Comparison of ENCODE assay signal across 13 mouse cellular contexts in genomic region chr6:14018928-14019327, GRCm38 (mm10).
DNase-seq lines count a peak whose midpoint lies in the region; ATAC-seq and TF ChIP-seq lines count a peak whose summit lies in the region.
"Had no signal": no experiment of that assay in that cellular context is flagged by ENCODE, and none has a peak within 500 bp of the region (broad histone marks: within the 10 kb centered on the region; RNA-seq: fewer than 3 reads in every experiment).

No protein-coding gene starts in this region.

- no peak for TF ChIP-seq EP300 in liver, postnatal 0 days (IDR thresholded peaks at IDR 0.05; ENCODE audit: low read depth)

- no peak overlapping the region for H3K4me2 ChIP-seq in forebrain, embryonic 11.5 days (ENCODE audit: low read depth, low read length, severe bottlenecking)
- H3K4me2 ChIP-seq in forebrain, embryonic 13.5 days, result no peak overlapping the region
- no peak overlapping the region for H3K4me2 ChIP-seq in hindbrain, postnatal 0 days (ENCODE audit: low read depth, low read length)
- no peak overlapping the region for H3K4me2 ChIP-seq in neural tube, embryonic 14.5 days (ENCODE audit: low read depth, low read length)
- no peak overlapping the region for H3K4me2 ChIP-seq in liver, postnatal 0 days (ENCODE audit: low read depth, low read length)
- H3K4me2 ChIP-seq: heart, embryonic 13.5 days; liver, embryonic 12.5 days had no signal

- no peaks in the 10 kb centered on the region for H3K27me3 ChIP-seq in forebrain, embryonic 11.5 days (ENCODE audit: control insufficient read depth, insufficient read depth, low read length)
- no peaks in the 10 kb centered on the region for H3K27me3 ChIP-seq in forebrain, embryonic 10.5 days (ENCODE audit: poor library complexity, severe bottlenecking)
- H3K27me3 ChIP-seq in forebrain, embryonic 13.5 days, result no peaks in the 10 kb centered on the region
- H3K27me3 ChIP-seq in hindbrain, postnatal 0 days (ENCODE audit: insufficient read depth, low read length), result no peaks in the 10 kb centered on the region
- H3K27me3 ChIP-seq in neural tube, embryonic 14.5 days (ENCODE audit: control insufficient read depth, insufficient read depth, low read length), result no peaks in the 10 kb centered on the region
- H3K27me3 ChIP-seq in liver, postnatal 0 days (ENCODE audit: insufficient read depth, low read length), result no peaks in the 10 kb centered on the region
- H3K27me3 ChIP-seq: heart, embryonic 13.5 days; liver, embryonic 12.5 days had no signal

- H3K36me3 ChIP-seq in forebrain, embryonic 11.5 days (ENCODE audit: control insufficient read depth, insufficient read depth, low read length), result no peaks in the 10 kb centered on the region
- no peaks in the 10 kb centered on the region for H3K36me3 ChIP-seq in forebrain, embryonic 10.5 days (replicated peaks)
- no peaks in the 10 kb centered on the region for H3K36me3 ChIP-seq in forebrain, embryonic 13.5 days (ENCODE audit: poor library complexity, severe bottlenecking)
- no peaks in the 10 kb centered on the region for H3K36me3 ChIP-seq in hindbrain, postnatal 0 days (ENCODE audit: insufficient read depth, low read length)
- H3K36me3 ChIP-seq in neural tube, embryonic 14.5 days (ENCODE audit: control insufficient read depth, insufficient read depth, low read length), result no peaks in the 10 kb centered on the region
- H3K36me3 ChIP-seq in liver, postnatal 0 days (replicated peaks; ENCODE audit: insufficient read depth, low read length), result no peaks in the 10 kb centered on the region
- H3K36me3 ChIP-seq: heart, embryonic 13.5 days; liver, embryonic 12.5 days had no signal

- no peak for TF ChIP-seq CTCF in hindbrain, postnatal 0 days (IDR thresholded peaks at IDR 0.05; ENCODE audit: low read depth)
- no peak for TF ChIP-seq CTCF in lung, adult 2 months (IDR thresholded peaks at IDR 0.05; ENCODE audit: insufficient read depth, low read length)
- TF ChIP-seq CTCF in liver, postnatal 0 days (IDR thresholded peaks at IDR 0.05; ENCODE audit: low read depth), result no peak

- H3K9ac ChIP-seq in forebrain, embryonic 11.5 days (ENCODE audit: low read length), result no peak overlapping the region
- no peak overlapping the region for H3K9ac ChIP-seq in forebrain, embryonic 13.5 days
- H3K9ac ChIP-seq in hindbrain, postnatal 0 days (replicated peaks; ENCODE audit: low read length), result no peak overlapping the region
- H3K9ac ChIP-seq in neural tube, embryonic 14.5 days (replicated peaks; ENCODE audit: low read depth, low read length), result no peak overlapping the region
- H3K9ac ChIP-seq in liver, postnatal 0 days (replicated peaks), result no peak overlapping the region
- H3K9ac ChIP-seq: heart, embryonic 13.5 days; liver, embryonic 12.5 days had no signal

- H3K9me3 ChIP-seq in forebrain, embryonic 11.5 days (ENCODE audit: control insufficient read depth, low read length), result no peaks in the 10 kb centered on the region
- no peaks in the 10 kb centered on the region for H3K9me3 ChIP-seq in forebrain, embryonic 10.5 days
- no peaks in the 10 kb centered on the region for H3K9me3 ChIP-seq in forebrain, embryonic 13.5 days (replicated peaks)
- no peaks in the 10 kb centered on the region for H3K9me3 ChIP-seq in hindbrain, postnatal 0 days (ENCODE audit: low read length)
- H3K9me3 ChIP-seq in neural tube, embryonic 14.5 days (ENCODE audit: control insufficient read depth, low read length), result no peaks in the 10 kb centered on the region
- H3K9me3 ChIP-seq in liver, postnatal 0 days (ENCODE audit: low read length), result no peaks in the 10 kb centered on the region
- H3K9me3 ChIP-seq: heart, embryonic 13.5 days; liver, embryonic 12.5 days had no signal

- no peaks in the 10 kb centered on the region for H3K4me1 ChIP-seq in forebrain, embryonic 11.5 days (replicated peaks; ENCODE audit: control insufficient read depth, insufficient read depth, low read length)
- no peaks in the 10 kb centered on the region for H3K4me1 ChIP-seq in forebrain, embryonic 10.5 days
- H3K4me1 ChIP-seq in forebrain, embryonic 13.5 days, result no peaks in the 10 kb centered on the region
- no peaks in the 10 kb centered on the region for H3K4me1 ChIP-seq in hindbrain, postnatal 0 days (ENCODE audit: insufficient read depth, low read length)
- H3K4me1 ChIP-seq in neural tube, embryonic 14.5 days (ENCODE audit: control insufficient read depth, insufficient read depth, low read length), result no peaks in the 10 kb centered on the region
- H3K4me1 ChIP-seq in lung, adult 2 months (ENCODE audit: control insufficient read depth, insufficient read depth, low read length), result no peaks in the 10 kb centered on the region
- H3K4me1 ChIP-seq in liver, postnatal 0 days (ENCODE audit: insufficient read depth), result no peaks in the 10 kb centered on the region
- H3K4me1 ChIP-seq: heart, embryonic 13.5 days; liver, embryonic 12.5 days had no signal

- H3K4me3 ChIP-seq in forebrain, embryonic 11.5 days (ENCODE audit: low read depth, low read length), result no peak overlapping the region
- H3K4me3 ChIP-seq in forebrain, embryonic 10.5 days, result no peak overlapping the region
- no peak overlapping the region for H3K4me3 ChIP-seq in forebrain, embryonic 13.5 days
- H3K4me3 ChIP-seq in hindbrain, postnatal 0 days (ENCODE audit: low read length), result no peak overlapping the region
- no peak overlapping the region for H3K4me3 ChIP-seq in neural tube, embryonic 14.5 days (ENCODE audit: low read depth, low read length)
- no peak overlapping the region for H3K4me3 ChIP-seq in lung, adult 2 months (replicated peaks; ENCODE audit: extremely low read depth, low read depth, low read length)
- H3K4me3 ChIP-seq in liver, postnatal 0 days (ENCODE audit: low read depth, low read length), result no peak overlapping the region
- H3K4me3 ChIP-seq: heart, embryonic 13.5 days; liver, embryonic 12.5 days had no signal

- 85% methylated on average over 2 of the region's 2 CpGs for WGBS in forebrain, embryonic 11.5 days
- 87% methylated on average over 2 of the region's 2 CpGs for WGBS in forebrain, embryonic 10.5 days
- 64% methylated on average over 2 of the region's 2 CpGs for WGBS in forebrain, embryonic 13.5 days
- 43% methylated on average over 2 of the region's 2 CpGs for WGBS in hindbrain, postnatal 0 days
- WGBS in neural tube, embryonic 14.5 days, result 47% methylated on average over 2 of the region's 2 CpGs
- 64% methylated on average over 2 of the region's 2 CpGs for WGBS in lung, adult 2 months
- 60% methylated on average over 2 of the region's 2 CpGs for WGBS in liver, postnatal 0 days (ENCODE audit: insufficient replicate concordance)

- peak; percentile 78 for ATAC-seq in forebrain, embryonic 11.5 days (replicated peaks; ENCODE audit: low FRiP score)
- ATAC-seq in forebrain, embryonic 13.5 days, result peak; percentile 95
- ATAC-seq in hindbrain, postnatal 0 days, result peak; percentile 81
- ATAC-seq in neural tube, embryonic 14.5 days (ENCODE audit: low read depth), result peak; percentile 98
- ATAC-seq in liver, postnatal 0 days, result no peak
- ATAC-seq: liver, embryonic 12.5 days had no signal

- no peak for DNase-seq in forebrain, embryonic 11.5 days (ENCODE audit: low spot score)
- DNase-seq in forebrain, embryonic 10.5 days (ENCODE audit: extremely low spot score, low spot score), result no peak
- peak; percentile 22 for DNase-seq in hindbrain, postnatal 0 days (ENCODE audit: low spot score)
- DNase-seq in layer of hippocampus, postnatal 14 days (ENCODE audit: low spot score in 2 of 2), result no peak
- DNase-seq in lung, adult 2 months, result no peak
- no peak for DNase-seq in liver, postnatal 0 days
- DNase-seq: cerebellum, adult 8-10 months; lung, postnatal 10 days; right cerebral cortex, postnatal 25 days had no signal

- no peak overlapping the region for H3K27ac ChIP-seq in forebrain, embryonic 11.5 days (ENCODE audit: low read depth, low read length)
- no peak overlapping the region for H3K27ac ChIP-seq in forebrain, embryonic 10.5 days
- no peak overlapping the region for H3K27ac ChIP-seq in forebrain, embryonic 13.5 days
- no peak overlapping the region for H3K27ac ChIP-seq in hindbrain, postnatal 0 days
- no peak overlapping the region for H3K27ac ChIP-seq in neural tube, embryonic 14.5 days (ENCODE audit: low read depth, low read length)
- no peak overlapping the region for H3K27ac ChIP-seq in liver, postnatal 0 days (ENCODE audit: low read depth)
- H3K27ac ChIP-seq: heart, embryonic 13.5 days; liver, embryonic 12.5 days had no signal

- TF ChIP-seq POLR2A in lung, adult 2 months (IDR thresholded peaks at IDR 0.05; ENCODE audit: borderline replicate concordance, extremely low read depth, low read depth, low read length), result no peak
